Mouse (Mus musculus) ES-Bruce4 (cell line): Measurements from ENCODE around the gene Nrxn3.

Experiments used
- CTCF ChIP-seq: IDR thresholded peaks from one replicate; pipeline ENCODE4 v1.8.1; 2011; ENCODE audit warnings: low read depth, low read length
- EP300 ChIP-seq: IDR thresholded peaks from 2 replicates; pipeline ENCODE4 v1.6.1; 2011; ENCODE audit warnings: low read depth, low read length; ENCODE audit not compliant: insufficient read depth
- POLR2A ChIP-seq: IDR thresholded peaks from one replicate; pipeline ENCODE4 v1.8.1; 2011; ENCODE audit warnings: low read length; ENCODE audit not compliant: insufficient read depth

DNA sequence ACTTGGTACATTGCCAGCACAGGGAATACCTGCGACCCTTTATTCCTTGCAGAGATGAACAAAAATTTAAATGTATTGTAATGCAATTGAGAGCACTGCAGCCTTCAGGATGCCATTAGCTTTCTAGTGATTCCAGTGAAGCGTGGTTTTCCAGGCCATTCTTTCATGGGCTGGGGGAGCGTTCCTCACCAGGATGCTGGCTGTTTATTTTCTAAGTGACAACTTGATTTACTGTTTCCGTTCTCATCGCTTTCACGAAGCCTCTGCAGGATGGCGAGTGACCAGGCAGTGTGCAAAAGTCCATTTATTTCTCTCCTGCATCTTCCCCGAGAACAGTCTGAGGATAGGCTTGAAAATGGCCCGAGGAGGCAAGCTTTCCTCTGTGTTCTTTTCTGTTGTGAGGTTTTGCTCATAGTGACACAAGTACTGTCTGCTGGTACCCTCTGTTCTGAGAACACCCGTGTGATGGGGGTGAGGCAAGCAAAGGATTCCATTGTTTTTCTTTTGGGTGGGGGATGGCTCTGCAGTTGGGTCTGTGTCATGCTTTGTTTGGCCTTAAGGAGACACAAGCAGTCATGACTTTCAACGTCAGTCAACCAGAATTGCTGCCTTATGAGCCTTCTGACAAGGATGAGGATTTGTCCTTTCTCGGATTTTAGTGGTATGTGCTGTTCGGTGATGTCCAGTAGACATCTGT lies 457.4 kb downstream of the Nrxn3 start:
- TF ChIP-seq POLR2A (no peak), EP300 (no peak), CTCF (no peak)
